Mouse (Mus musculus) layer of hippocampus, postnatal 36 days (tissue): ENCODE measurements around the gene Otud7b. TPM values are rescaled to one million over a fixed set of nuclear protein-coding genes. Genes with fewer than 3 reads are reported as not detected.
"Not testable (repeated sequence)": the region's sequence is repeated elsewhere in the genome, so short reads cannot be mapped to it uniquely, and the experiment has no call there.

Experiments used
- DNase-seq, 2 experiments: peaks; one replicate each; pipeline ENCODE4 v3.0.0; 2022
- total RNA-seq, 2 experiments: library from RNA; stranded (reverse); gene quantifications; 2 replicates each; pipeline ENCODE4 v1.2.3; 2021

The Otud7b gene
- total RNA-seq, 2 experiments from 2014 or later: 31.0 to 32.6 TPM

DNA sequence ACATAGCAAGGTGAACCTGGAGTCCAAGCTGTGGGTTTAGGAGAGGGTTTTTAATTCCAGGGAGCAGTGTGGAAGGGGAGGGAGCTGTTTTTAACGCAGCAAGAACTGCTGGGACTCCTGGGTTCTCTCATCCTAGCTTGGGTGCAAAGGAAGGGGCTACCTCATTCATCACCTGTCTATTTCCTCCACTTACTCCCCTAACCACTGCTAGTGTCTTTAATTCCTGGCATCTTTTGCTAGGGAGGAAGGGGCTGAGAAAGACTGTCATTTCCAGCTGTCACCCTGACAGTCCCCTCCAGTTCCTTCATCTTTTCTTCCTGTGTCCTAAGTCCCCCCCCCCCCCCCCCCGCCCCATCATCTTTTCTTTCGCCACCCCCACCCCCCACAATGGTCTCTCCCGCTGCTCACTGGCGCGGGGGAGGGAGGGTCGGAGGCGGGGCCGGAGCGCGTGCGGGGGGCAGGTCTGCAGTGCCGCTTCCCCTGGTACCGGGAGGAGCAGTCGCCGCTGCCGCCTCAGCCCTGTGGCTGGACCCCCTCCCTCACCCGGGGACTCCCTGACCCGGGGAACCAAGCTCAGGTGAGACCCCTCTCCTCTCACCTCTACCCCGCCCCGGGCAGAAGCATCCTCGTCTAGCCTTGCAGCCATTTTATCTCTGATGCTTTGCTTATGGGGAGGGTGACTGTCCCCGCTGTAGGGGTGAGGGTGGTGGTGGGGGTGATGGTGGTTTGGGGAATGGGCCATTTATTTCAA, 76.6 kb downstream of the Otud7b start, which contains the start of gene Sv2a:
TSS of gene Sv2a (plus strand) at position 425 of the 751 bp plus-strand sequence.
- peak; percentile 69 to 75 for DNase-seq

DNA sequence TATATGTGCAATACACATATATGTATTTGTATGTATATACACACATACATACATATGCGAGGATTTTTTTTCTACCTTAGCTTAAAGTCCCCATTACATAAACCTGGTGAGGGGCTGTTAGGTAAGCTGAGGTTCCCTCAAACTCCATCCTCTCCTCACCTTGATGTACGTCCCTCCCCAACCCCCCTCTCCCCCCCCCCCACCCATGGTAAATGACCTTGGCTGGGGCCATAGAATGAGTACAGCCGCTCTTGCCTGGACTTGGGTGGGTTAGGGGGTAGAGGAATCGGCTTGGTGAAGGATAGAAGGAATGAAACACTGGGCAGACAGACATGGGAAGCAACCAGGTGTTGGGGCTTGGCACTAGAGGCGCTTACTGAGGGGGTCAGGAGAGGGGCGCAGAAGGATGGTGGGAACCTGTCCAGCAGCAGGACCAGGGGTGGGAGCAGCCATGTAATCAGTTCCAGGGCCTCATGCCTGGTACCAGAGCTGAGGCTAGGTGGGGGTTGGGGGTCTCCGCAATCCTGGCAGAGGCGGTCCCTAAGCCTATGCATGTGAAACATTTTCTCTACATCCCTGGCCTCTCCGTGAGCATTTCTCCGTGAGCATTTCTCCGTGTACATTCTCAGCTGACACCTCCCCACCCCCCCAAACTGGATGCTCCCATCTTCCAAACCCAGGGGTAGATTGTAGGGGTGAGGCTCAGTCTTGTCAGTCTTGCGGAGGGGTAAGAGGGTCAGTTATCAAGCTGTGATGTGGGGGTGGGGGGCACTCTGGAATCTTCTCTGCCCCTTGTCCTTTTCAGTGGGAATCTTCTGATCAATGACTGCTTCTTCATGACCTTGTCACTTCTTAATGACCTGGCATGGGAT, 77.4 kb downstream of the Otud7b start:
- no peak for DNase-seq

DNA sequence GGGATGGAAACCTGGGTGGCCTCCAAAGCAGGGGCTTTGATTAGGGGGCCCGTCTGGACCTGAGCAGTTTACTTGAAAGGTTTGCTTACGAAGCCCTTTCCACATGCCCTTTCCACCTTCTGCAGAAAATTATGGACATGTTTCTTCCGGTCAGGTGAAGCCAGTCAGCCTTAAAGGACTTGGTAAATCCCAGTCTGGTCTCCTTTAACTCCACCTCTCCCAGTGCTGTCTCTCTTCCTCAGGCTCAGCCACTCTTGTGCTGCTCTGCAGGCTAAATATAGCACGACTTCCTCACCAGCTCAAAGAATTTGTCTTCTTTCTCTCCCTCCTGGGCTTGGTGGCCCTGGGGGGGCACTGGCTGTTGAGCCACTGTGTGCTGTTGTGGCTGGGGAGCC, 78.1 kb downstream of the Otud7b start:
- DNase-seq: no peak

DNA sequence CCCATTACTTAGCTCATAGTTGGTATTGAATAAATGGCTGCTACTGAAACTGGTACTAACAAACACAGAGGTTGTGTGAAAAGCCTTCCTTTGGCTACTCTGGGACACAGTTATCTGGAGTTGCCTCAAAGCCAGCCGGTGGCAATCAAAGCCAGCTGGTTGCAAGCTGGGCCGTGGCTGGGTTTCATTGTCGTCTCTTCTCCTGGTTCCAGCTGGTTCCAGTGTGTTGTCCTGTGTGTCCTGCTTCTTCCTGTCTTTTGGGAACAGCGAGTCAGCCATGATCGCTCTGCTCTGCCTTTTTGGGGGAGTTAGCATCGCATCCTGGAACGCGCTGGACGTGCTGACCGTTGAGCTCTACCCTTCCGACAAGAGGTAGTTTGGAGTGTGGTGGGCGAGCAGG, 88.7 kb downstream of the Otud7b start:
- DNase-seq: no peak

DNA sequence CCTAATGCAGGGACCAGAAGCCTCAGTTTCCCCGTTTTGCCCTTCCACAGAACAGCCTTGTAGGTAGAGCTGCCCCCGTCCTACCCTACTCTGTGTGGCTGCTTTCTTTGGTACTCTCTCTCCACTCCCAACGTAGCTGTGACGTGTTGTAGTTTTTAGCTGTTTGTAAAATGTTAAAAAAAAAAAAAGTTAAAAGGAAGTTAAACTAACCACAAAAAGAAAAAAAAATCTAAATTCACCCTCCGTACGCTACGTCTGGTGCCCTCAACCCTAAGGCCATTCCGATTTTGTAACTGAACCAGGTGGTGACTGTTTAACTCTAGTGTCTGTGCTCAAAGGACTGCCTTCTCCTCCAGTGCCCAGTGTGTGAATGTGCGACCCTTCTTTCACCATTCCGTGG, 90.6 kb downstream of the Otud7b start:
- DNase-seq: no peak

DNA sequence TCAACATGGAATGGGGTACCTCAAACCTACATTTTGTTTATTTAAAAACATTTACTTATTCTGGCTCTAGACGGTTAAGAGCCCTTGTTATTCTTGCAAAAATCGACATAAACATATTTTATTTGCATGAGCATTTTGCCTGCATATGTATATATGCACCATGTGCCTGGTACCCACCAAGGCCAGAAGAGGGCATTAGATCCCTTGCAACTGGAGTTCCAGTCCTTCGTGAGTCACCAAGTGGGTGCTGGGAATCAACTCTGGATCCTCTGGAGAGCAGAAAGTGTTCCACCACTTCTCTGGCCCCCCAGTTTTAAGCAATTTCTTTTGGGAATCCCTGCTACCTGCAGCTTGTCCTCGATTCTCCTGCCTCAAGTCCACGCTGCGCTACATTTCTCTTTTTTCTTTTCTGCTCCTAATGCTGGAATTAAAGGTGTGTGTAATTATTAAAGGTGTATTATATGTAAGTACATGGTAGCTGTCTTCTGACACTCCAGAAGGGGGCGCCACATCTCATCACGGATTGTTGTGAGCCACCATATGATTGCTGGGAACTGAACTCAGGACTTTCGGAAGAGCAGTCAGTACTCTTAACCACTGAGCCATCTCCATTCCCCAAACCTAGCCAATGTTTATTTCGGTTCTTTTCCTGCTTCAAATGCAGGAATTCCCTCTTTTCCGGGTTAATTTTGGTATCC, 91.4 kb downstream of the Otud7b start:
- DNase-seq: no peak

DNA sequence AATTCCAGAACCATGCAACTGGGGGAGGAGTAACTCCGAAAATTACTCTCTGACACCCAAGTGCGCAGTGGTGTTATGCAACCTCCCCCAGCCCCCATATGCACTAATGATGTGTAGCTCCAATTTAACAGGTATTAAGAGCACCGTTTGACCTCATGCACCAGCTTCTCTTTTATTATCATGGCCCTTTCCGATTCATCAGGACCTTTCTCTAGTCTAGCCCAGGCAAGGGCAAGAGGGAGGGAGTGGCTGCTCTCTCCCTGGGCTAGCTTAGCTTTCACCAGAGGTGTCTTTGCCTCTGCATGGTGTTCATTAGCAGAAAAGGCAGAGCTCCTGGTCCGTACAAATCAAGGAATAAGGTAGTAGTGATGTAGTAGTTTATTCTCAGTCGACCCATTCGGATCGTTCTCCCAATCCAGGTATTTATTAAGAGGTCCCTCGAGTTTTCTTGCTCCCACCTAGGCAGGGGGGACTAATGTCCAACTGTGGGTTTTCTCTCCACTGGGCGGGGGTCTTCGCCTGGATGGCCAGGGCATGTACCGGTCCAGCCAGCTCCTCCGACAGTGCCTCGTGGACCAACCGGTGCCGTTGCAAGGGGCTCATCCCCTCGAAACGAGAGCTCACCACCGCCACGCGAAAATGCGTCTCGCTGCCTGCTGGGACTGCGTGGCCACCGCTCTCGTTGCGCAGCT, 92.3 kb downstream of the Otud7b start:
- DNase-seq: no peak

DNA sequence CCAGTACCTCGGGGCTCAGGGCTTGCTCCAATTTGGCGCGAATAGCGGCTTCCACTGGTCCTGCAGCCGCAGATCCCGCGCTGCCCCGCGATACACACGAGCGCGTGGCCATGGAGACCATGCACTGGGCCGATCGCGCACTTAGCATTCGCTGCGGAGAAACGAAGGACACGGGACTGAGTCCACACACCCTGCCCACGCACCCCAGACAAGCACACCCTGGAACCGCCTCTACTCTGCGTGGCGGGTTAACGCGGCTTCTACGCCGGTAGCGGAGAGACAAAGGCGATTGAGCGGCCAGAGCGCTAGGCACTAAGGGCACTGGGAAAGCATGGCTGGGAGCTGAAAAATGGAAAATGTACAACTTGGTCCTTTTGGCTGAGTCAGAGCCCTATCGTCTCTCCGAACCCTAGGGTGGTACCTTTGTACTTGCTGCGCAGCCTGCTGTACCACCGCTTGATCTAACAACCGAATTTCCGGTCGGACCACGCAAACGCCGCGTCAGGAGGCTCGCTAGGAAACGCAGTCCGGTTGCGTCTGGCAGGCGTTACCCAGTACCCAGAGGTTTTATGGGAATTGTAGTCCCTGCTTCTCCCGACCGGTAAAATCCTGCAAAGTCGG, 92.9 kb downstream of the Otud7b start:
- peak; percentile 92 to 94 for DNase-seq

DNA sequence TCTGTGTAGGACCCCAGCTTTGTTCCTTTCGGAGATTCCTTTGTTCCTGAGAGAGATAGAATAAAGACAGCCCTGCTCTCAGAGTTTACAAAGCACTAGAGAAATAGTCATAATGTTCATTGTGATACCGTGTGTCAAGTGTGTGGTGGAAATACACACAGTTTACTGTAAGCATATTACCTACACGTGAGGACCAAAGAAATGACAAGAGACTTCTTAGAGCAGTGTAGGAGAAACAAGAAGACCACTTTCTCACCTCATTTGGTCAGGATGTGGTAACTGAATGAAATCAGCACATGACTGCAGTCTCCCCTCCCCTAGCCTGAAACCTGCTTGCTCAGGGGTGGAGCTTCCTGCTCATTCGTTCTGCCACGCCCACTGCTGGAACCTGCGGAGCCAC, 93.9 kb downstream of the Otud7b start:
- DNase-seq: no peak

DNA sequence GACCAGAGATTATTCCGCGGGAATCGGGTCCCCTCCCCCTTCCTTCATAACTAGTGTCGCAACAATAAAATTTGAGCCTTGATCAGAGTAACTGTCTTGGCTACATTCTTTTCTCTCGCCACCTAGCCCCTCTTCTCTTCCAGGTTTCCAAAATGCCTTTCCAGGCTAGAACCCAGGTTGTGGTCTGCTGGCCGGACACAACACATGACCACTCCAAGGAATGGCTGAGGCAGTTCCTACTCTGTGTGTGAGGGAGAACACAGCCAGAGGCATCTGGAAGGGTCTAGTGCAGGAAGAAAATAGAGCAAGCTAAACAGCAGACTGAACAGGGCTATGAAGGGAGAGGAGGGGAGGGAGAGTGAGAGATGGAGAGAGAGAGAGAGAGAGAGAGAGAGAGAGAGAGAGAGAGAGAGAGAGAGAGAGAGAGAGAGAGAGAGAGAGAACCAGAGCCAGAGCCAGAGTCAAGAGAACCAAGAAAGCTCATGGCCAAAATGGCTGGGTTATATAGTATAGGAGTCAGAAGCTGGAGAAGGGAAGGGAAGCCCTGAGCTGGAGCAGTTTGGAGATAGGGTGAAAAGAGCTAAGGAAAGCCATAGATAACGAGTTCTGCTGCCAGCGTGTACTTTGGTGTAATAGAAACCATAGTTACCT, 94.4 kb downstream of the Otud7b start:
- DNase-seq: not testable (repeated sequence)

DNA sequence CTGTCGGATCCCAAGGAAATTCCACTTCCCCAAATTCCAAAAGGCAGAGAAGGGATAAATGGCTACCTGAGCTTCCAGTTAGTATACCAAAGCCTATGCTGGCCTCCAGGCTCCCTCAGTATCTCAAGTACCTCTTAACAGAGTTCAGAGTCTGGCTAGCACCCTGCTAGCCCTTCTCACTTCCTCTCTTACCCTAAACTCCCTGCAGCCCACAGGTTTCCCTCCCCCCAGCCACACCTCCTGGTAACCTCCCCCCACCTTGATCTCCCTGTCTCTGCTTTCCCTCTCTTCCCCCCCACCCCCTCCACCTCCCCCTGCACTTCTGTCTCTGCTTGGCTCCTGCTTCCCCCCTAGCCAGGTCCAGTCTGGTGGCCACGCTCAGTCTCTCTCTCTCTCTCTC, 95.4 kb downstream of the Otud7b start:
- DNase-seq: no peak

DNA sequence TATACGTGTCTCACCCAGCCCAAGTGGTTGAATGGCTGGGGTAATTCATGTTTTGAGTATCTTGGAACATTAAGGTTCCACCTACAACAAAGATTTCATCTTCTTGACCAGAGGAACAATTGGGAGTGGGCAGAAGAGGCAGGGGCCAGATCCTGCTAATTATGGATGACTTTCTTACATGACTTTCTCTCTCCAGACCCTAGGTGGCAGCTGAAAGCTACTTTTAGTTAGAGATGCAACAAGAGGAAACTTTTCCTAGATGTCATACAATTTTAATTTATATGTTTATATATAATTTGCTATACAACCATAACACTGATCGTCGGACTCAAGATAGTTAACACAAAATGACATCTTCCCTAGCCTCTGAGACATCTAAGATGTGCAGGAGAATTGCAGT, 103.5 kb downstream of the Otud7b start:
- DNase-seq: no peak

DNA sequence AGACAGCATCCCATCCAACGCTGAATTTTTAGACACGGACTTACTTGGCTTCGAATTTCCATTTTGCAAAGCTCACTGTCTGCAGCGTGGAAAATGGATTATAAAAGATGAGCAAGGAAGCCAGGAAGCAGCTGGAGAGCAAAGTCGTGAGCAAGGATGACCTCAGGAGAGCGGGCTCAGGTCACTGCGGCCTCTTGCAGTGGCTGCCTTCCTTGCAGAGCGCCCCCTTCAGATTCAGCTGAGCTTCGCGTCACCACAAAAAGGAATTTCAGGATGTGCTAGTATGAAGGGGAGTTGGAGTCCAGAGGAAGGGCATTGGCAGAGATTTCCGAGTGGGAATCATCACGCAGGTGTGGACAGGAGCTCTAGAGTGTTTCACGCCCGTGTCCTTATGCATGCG, 104.9 kb downstream of the Otud7b start:
- no peak for DNase-seq

Other genes starting within 250 kb of the Otud7b start
- gene Prpf3, start 248.6 kb upstream of the Otud7b start, total RNA-seq: 10 to 100 TPM; 29.9 to 38.4 TPM
- gene Mrps21, start 233.0 kb upstream of the Otud7b start, total RNA-seq: 100 to 1,000 TPM; 159 to 165 TPM
- gene Ciart, start 222.3 kb upstream of the Otud7b start, total RNA-seq: 10 to 100 TPM in 1 of 2 experiments, 1 to 10 TPM in 1; 8.1 to 12.9 TPM
- gene BC028528, start 212.5 kb upstream of the Otud7b start, total RNA-seq: 1 to 10 TPM; 2.5 to 3.6 TPM
- gene Aph1a, start 210.6 kb upstream of the Otud7b start, total RNA-seq: 10 to 100 TPM; 72.2 to 83.3 TPM
- 10 to 100 TPM in 1 of 2 experiments, 1 to 10 TPM in 1; 9.0 to 12.2 TPM for gene Car14, start 199.8 kb upstream of the Otud7b start, total RNA-seq
- 10 to 100 TPM; 77.4 to 94.7 TPM for gene Anp32e, start 175.3 kb upstream of the Otud7b start, total RNA-seq
- gene Plekho1, start 108.5 kb upstream of the Otud7b start, total RNA-seq: 10 to 100 TPM; 37.3 to 41.0 TPM
- gene Vps45, start 46.1 kb upstream of the Otud7b start, total RNA-seq: 10 to 100 TPM; 40.8 to 46.3 TPM
- gene Mtmr11, start 57.5 kb downstream of the Otud7b start, total RNA-seq: 1 to 10 TPM; 4.2 to 5.2 TPM
- gene Sf3b4, start 67.8 kb downstream of the Otud7b start, total RNA-seq: 10 to 100 TPM; 52.0 to 54.5 TPM
- gene Sv2a, start 76.6 kb downstream of the Otud7b start, total RNA-seq: 100 to 1,000 TPM; 351 to 376 TPM
- 10 to 100 TPM; 15.3 to 18.2 TPM for gene Bola1, start 115.2 kb downstream of the Otud7b start, total RNA-seq
- 1 to 10 TPM; 7.2 to 8.2 TPM for gene Hist2h2ab, start 115.3 kb downstream of the Otud7b start, total RNA-seq
- 10 to 100 TPM; 20.0 to 22.5 TPM for gene Hist2h2ac, start 116.4 kb downstream of the Otud7b start, total RNA-seq
- gene Hist2h2be, start 116.6 kb downstream of the Otud7b start, total RNA-seq: 1 to 10 TPM; 6.9 to 7.1 TPM
- 10 to 100 TPM; 13.1 to 13.4 TPM for gene Hist2h3c2, start 134.6 kb downstream of the Otud7b start, total RNA-seq
- gene Hist2h2aa2, start 135.7 kb downstream of the Otud7b start, total RNA-seq: 100 to 1,000 TPM; 193 to 195 TPM
- gene Hist2h2aa1, start 141.0 kb downstream of the Otud7b start, total RNA-seq: 10 to 100 TPM in 1 of 2 experiments, 1 to 10 TPM in 1; 3.1 to 11.1 TPM
- gene Hist2h3c1, start 142.2 kb downstream of the Otud7b start, total RNA-seq: not detected
- gene Hist2h4, start 158.8 kb downstream of the Otud7b start, total RNA-seq: 10 to 100 TPM; 27.7 to 30.4 TPM
- 10 to 100 TPM; 42.9 to 45.4 TPM for gene Hist2h3b, start 164.1 kb downstream of the Otud7b start, total RNA-seq
- 100 to 1,000 TPM; 120 TPM for gene Hist2h2bb, start 165.2 kb downstream of the Otud7b start, total RNA-seq
- 1 to 10 TPM; 2.4 to 2.5 TPM for gene Fcgr1, start 189.4 kb downstream of the Otud7b start, total RNA-seq